Mouse (Mus musculus): ENCODE results near the gene Srrm1. TPM values are rescaled to one million over a fixed set of nuclear protein-coding genes. Genes with fewer than 3 reads are reported as not detected.
"Not testable (repeated sequence)": the region's sequence is repeated elsewhere in the genome, so short reads cannot be mapped to it uniquely, and the experiment has no call there.

Gene Srrm1
- polyA plus RNA-seq, 1 experiment, result 160 TPM

GRCm38 (mm10) chr4:135354751-135355150 lies 1.6 kb upstream of the Srrm1 start:
- DNase-seq (ENCODE audit: extremely low spot score in 1 of 2, low spot score in 1 of 2), result not testable (repeated sequence)

GRCm38 (mm10) chr4:135353794-135354450 lies 801 bp upstream of the Srrm1 start:
- peak in 1 of 2 experiments; percentile 19 for DNase-seq (ENCODE audit: extremely low spot score in 1 of 2, low spot score in 1 of 2)

- DNase-seq (ENCODE audit: extremely low spot score in 1 of 2, low spot score in 1 of 2), result peak in 1 of 2 experiments; percentile 15
Measured at GRCm38 (mm10) chr4:135352326-135353065, 625 bp downstream of the Srrm1 start.

DNA sequence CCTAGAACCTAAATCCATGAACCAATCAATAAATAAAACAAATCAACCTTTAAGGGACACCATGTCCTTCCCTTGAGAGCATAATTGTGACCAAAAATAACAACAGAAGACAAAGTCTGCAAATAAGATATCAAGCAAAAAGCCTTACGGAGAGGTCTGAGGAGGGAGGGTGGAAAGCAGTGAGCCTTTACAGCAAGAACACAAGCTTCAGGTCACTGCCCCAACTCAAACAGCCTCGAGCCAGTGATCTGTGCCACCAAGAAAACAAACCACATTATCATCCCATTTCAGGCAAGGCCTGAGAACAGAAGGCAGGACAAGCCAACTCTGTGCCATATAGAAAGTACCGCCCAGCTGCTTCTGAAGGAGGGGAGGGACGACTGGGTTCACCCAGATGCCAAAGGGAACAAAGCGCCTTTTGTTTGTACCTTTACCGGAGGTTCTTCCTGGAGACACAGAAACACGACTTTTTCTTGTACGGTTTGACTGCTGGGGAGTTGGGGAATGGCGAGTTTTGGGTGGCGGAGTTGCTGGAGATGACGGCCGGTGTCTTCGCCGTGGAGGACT lies 15.7 kb downstream of the Srrm1 start:
- DNase-seq (ENCODE audit: extremely low spot score in 1 of 2, low spot score in 1 of 2), result no peak

- DNase-seq (ENCODE audit: extremely low spot score in 1 of 2, low spot score in 1 of 2), result no peak
Measured at GRCm38 (mm10) chr4:135336023-135336357, 17.1 kb downstream of the Srrm1 start.

DNA sequence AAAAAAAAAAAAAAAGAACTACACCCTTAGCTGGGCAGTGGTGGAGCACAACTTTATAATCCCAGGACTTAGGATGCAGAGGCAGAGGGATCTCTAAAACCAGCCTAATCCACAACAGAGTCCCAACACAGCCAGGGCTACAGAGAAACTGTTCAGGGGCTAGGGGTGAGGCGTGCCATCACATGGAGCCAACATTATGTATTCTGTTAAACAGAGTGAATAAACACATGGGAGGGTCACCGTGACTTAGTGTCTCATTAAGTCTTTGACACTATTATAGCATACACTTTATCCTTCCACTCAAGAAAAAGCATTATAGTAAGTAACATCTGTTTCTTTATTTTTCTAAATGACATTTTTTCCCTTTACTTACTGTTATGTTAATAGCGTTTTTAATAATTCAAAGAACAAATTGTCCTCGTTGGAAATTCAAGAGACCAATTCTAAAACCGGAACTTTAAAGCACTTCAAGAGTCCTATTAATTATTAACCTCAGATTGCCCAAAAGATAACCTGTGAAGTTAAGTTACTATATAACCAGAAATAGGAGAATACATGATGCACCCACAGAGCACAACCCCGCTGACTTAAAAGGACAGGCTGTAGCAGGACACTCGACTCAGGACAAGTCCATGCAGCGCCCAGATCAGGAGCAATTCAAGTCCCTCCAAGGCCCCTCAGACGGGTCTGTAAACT lies 17.6 kb downstream of the Srrm1 start:
- no peak for DNase-seq (ENCODE audit: extremely low spot score in 1 of 2, low spot score in 1 of 2)

- DNase-seq (ENCODE audit: extremely low spot score in 1 of 2, low spot score in 1 of 2), result no peak
Measured at GRCm38 (mm10) chr4:135326469-135326868, 26.7 kb downstream of the Srrm1 start.

DNA sequence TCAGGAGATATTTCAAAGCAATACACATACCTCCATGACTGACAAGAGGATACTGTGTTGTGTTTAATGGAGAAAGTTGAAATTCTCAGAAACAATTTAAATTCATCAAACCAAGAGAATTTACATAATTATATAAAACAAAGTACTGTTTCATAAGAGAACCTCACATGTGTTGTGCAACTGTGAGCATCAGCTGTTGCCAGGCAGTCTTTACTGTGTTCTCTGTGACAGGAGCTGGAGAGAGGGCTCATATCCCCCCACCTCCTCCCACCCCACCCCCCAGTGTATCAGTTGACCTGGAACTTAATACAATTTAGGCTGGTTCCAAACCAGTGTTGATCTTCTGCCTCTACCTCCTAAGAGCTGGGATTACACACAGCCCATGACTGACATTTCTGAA lies 27.1 kb downstream of the Srrm1 start:
- DNase-seq (ENCODE audit: extremely low spot score in 1 of 2, low spot score in 1 of 2), result no peak

DNA sequence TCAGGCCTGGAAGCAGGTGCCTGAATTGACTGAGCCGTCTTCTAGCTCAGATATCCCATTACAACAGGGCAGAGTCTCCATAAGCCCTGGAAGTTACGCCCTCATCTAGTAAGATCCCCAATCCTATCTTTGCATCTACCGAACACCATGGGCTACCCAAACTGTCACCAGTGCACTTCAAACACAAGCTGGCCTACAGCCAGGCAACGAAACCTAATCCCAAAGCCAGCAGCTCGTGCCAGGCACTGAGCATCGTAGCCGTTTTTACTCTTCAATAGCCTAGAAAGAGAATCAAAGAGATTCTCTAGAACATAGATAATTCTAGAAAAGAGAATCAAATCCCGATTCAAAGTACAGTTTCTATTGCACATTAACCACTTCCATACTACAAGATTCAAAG lies 30.1 kb downstream of the Srrm1 start:
- DNase-seq (ENCODE audit: extremely low spot score in 1 of 2, low spot score in 1 of 2), result no peak

DNA sequence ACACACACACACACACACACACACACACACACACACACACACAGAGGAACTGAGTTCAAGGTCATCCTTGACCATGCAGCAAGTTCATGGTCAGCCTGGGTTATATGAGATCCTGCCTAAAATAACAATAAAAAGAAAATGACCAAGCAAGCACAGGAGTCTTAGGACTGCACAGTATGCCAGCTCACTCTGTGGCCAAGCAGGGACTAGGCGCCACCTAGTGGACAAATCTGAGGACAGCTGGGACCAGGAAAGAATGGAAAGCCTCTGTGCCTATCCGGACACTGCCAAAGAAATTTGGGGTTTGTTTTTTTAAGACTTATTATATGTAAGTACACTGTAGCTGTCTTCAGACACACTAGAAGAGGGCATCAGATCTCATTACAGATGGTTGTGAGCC lies 35.2 kb downstream of the Srrm1 start:
- peak in 1 of 2 experiments; percentile 84 for DNase-seq (ENCODE audit: extremely low spot score in 1 of 2, low spot score in 1 of 2)

- DNase-seq (ENCODE audit: extremely low spot score in 1 of 2, low spot score in 1 of 2), result no peak
Measured at GRCm38 (mm10) chr4:135317539-135317938, 35.6 kb downstream of the Srrm1 start.

- DNase-seq (ENCODE audit: extremely low spot score in 1 of 2, low spot score in 1 of 2), result no peak
Measured at GRCm38 (mm10) chr4:135315287-135315686, 37.8 kb downstream of the Srrm1 start.

DNA sequence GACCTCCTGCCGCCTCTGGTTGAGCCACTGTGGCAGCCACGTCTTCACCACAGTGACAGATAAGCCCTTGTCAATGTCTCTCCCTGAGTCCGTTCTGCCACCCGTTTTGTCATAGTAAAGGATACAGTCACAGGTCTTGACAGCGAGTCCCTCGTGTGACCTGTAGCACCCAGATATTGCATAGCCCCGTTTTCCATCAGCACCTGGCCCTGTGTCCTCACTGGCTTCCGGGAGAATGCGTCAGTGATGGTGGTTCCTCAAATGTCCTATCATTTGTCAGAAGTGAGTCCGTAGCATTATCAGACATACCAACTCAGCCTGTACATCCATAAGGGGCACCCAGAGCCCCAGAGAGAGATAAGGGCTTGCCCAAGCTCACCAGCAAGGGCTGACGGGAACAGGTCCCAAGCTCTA lies 38.7 kb downstream of the Srrm1 start:
- DNase-seq (ENCODE audit: extremely low spot score in 1 of 2, low spot score in 1 of 2), result no peak

- peak in 1 of 2 experiments; percentile 38 for DNase-seq (ENCODE audit: extremely low spot score in 1 of 2, low spot score in 1 of 2)
Measured at GRCm38 (mm10) chr4:135313761-135314241, 39.3 kb downstream of the Srrm1 start.

- DNase-seq (ENCODE audit: extremely low spot score in 1 of 2, low spot score in 1 of 2), result no peak
Measured at GRCm38 (mm10) chr4:135313111-135313691, 39.9 kb downstream of the Srrm1 start.

DNA sequence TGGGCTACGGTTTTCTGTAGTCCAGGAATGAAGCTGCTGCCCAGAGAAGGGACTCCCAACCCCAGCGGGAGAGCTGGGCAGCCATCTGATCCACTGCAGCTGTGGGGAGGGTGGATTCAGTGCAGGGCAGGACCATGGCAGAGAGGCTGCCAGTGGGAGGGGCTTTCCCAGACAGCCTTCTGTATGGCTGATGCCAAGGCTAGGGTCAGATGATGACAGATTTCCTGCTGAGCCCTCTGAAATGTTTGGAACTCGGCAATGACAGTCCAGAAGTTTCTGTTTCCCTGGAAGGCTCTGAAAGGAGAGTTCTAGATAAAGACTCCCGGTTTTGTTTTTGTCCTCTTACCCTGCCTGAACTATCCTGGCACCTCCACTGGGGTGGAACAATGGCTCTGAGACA lies 40.4 kb downstream of the Srrm1 start:
- peak in 1 of 2 experiments; percentile 35 for DNase-seq (ENCODE audit: extremely low spot score in 1 of 2, low spot score in 1 of 2)

DNA sequence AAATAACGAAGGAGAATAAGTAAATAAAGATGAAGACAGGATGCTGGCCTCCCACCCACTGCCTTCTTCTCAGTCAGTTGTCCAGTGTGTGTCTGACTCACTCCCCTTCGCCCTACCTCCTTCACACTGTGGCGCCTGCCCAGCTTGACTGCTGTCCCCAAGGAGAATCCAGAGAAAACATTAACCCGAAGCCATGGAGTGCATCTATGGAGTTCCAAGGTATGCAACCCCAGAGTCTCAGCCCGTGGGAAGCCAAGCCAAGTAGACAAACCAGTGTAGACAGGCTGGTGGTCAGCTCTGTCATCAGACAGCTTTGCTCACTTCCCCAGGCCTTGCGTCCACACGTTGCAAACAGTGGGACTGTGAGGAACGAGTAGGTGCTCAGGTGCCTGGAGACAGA lies 42.8 kb downstream of the Srrm1 start:
- DNase-seq (ENCODE audit: extremely low spot score in 1 of 2, low spot score in 1 of 2), result no peak

GRCm38 (mm10) chr4:135309726-135310125 lies 43.4 kb downstream of the Srrm1 start:
- no peak for DNase-seq (ENCODE audit: extremely low spot score in 1 of 2, low spot score in 1 of 2)

- no peak for DNase-seq (ENCODE audit: extremely low spot score in 1 of 2, low spot score in 1 of 2)
Measured at GRCm38 (mm10) chr4:135309112-135309659, 43.9 kb downstream of the Srrm1 start.

- DNase-seq (ENCODE audit: extremely low spot score in 1 of 2, low spot score in 1 of 2), result peak in 1 of 2 experiments; percentile 27
Measured at GRCm38 (mm10) chr4:135306971-135307632, 46.0 kb downstream of the Srrm1 start.
